Mouse (Mus musculus): ENCODE data around the gene Smad6. TPM values are rescaled to one million over a fixed set of nuclear protein-coding genes. Genes with fewer than 3 reads are reported as not detected.
A peak's percentile ranks its signal among the peaks of the same experiment; 100 is the strongest.

Smad6 gene
- polyA plus RNA-seq, 1 experiment: 2.7 TPM

- H3K4me1 ChIP-seq (ENCODE audit: control insufficient read depth, insufficient read depth, low read length): no peaks in the 10 kb centered on the region
- H3K36me3 ChIP-seq (ENCODE audit: control insufficient read depth, insufficient read depth, low read length, poor library complexity, severe bottlenecking): no peaks in the 10 kb centered on the region
- no peak overlapping the region for H3K4me3 ChIP-seq (ENCODE audit: low read depth, low read length)
- TF ChIP-seq CTCF (IDR thresholded peaks at IDR 0.05; ENCODE audit: low read depth, low read length): no peak
- no peak for TF ChIP-seq POLR2A (IDR thresholded peaks at IDR 0.05; ENCODE audit: insufficient read depth, low read length)
- no peak for TF ChIP-seq EP300 (IDR thresholded peaks at IDR 0.05; ENCODE audit: insufficient read depth, low read depth, low read length)
- H3K27ac ChIP-seq (ENCODE audit: insufficient read depth, low read length): no peak overlapping the region
- no peaks in the 10 kb centered on the region for H3K27me3 ChIP-seq (ENCODE audit: control insufficient read depth, insufficient read depth, low read length, poor library complexity, severe bottlenecking)
- no peaks in the 10 kb centered on the region for H3K9me3 ChIP-seq (replicated peaks; ENCODE audit: control insufficient read depth, insufficient read depth, low read length, poor library complexity, severe bottlenecking)
- no peak overlapping the region for H3K9ac ChIP-seq (ENCODE audit: low read depth, poor library complexity, severe bottlenecking)
These were observed 88.8 kb downstream of the Smad6 start for GRCm38 (mm10) chr9:63933068-63933467.

- Histone ChIP-seq H3K27me3 (ENCODE audit: control insufficient read depth, insufficient read depth, low read length, poor library complexity, severe bottlenecking) (no peaks in the 10 kb centered on the region), H3K4me3 (ENCODE audit: low read depth, low read length) (peak overlapping the region; percentile 38)
- TF ChIP-seq EP300 (IDR thresholded peaks at IDR 0.05; ENCODE audit: insufficient read depth, low read depth, low read length) (no peak), CTCF (IDR thresholded peaks at IDR 0.05; ENCODE audit: low read depth, low read length) (no peak), POLR2A (IDR thresholded peaks at IDR 0.05; ENCODE audit: insufficient read depth, low read length) (no peak)
These were observed 94.4 kb downstream of the Smad6 start for GRCm38 (mm10) chr9:63927340-63928049.

DNA sequence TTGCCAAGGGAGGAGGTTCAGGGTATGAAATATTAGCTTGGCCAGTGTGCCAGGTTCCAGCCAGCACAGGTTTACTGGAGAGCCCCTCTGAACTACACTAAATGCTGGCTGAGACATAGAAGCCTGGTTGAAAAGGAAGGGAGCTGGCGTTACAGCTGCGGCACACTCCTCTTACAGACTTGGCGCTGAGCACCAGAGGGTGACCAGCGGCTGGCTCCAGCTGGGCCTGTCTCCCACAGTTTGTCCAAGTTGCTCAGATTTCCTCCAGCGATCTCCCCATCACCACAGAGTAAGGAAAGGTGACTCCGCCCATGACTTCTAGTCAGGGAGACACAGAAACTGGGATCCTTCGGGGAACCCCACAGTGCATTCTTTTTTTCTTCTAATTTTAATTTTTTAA lies 95.5 kb downstream of the Smad6 start:
- Histone ChIP-seq H3K4me1 (ENCODE audit: control insufficient read depth, insufficient read depth, low read length) (no peaks in the 10 kb centered on the region), H3K9ac (ENCODE audit: low read depth, poor library complexity, severe bottlenecking) (no peak overlapping the region), H3K27me3 (ENCODE audit: control insufficient read depth, insufficient read depth, low read length, poor library complexity, severe bottlenecking) (no peaks in the 10 kb centered on the region), H3K4me3 (ENCODE audit: low read depth, low read length) (no peak overlapping the region), H3K36me3 (ENCODE audit: control insufficient read depth, insufficient read depth, low read length, poor library complexity, severe bottlenecking) (no peaks in the 10 kb centered on the region), H3K9me3 (replicated peaks; ENCODE audit: control insufficient read depth, insufficient read depth, low read length, poor library complexity, severe bottlenecking) (no peaks in the 10 kb centered on the region), H3K27ac (ENCODE audit: insufficient read depth, low read length) (no peak overlapping the region)
- TF ChIP-seq EP300 (IDR thresholded peaks at IDR 0.05; ENCODE audit: insufficient read depth, low read depth, low read length): no peak
- TF ChIP-seq POLR2A (IDR thresholded peaks at IDR 0.05; ENCODE audit: insufficient read depth, low read length): no peak
- TF ChIP-seq CTCF (IDR thresholded peaks at IDR 0.05; ENCODE audit: low read depth, low read length): no peak

More at GRCm38 (mm10) chr9:63927340-63928049, 94.4 kb downstream of the Smad6 start:
- peak overlapping the region; percentile 70 for H3K9ac ChIP-seq (ENCODE audit: low read depth, poor library complexity, severe bottlenecking)
- no peak overlapping the region for H3K27ac ChIP-seq (ENCODE audit: insufficient read depth, low read length)
- H3K36me3 ChIP-seq (ENCODE audit: control insufficient read depth, insufficient read depth, low read length, poor library complexity, severe bottlenecking): no peaks in the 10 kb centered on the region
- H3K4me1 ChIP-seq (ENCODE audit: control insufficient read depth, insufficient read depth, low read length): no peaks in the 10 kb centered on the region
- H3K9me3 ChIP-seq (replicated peaks; ENCODE audit: control insufficient read depth, insufficient read depth, low read length, poor library complexity, severe bottlenecking): no peaks in the 10 kb centered on the region

GRCm38 (mm10) chr9:63923190-63923717 lies 98.6 kb downstream of the Smad6 start:
- no peaks in the 10 kb centered on the region for H3K9me3 ChIP-seq (replicated peaks; ENCODE audit: control insufficient read depth, insufficient read depth, low read length, poor library complexity, severe bottlenecking)
- no peak overlapping the region for H3K4me3 ChIP-seq (ENCODE audit: low read depth, low read length)
- TF ChIP-seq EP300 (IDR thresholded peaks at IDR 0.05; ENCODE audit: insufficient read depth, low read depth, low read length): no peak
- TF ChIP-seq CTCF (IDR thresholded peaks at IDR 0.05; ENCODE audit: low read depth, low read length): no peak
- H3K9ac ChIP-seq (ENCODE audit: low read depth, poor library complexity, severe bottlenecking): no peak overlapping the region
- no peaks in the 10 kb centered on the region for H3K27me3 ChIP-seq (ENCODE audit: control insufficient read depth, insufficient read depth, low read length, poor library complexity, severe bottlenecking)
- no peak overlapping the region for H3K27ac ChIP-seq (ENCODE audit: insufficient read depth, low read length)
- H3K4me1 ChIP-seq (ENCODE audit: control insufficient read depth, insufficient read depth, low read length): no peaks in the 10 kb centered on the region
- no peaks in the 10 kb centered on the region for H3K36me3 ChIP-seq (ENCODE audit: control insufficient read depth, insufficient read depth, low read length, poor library complexity, severe bottlenecking)

DNA sequence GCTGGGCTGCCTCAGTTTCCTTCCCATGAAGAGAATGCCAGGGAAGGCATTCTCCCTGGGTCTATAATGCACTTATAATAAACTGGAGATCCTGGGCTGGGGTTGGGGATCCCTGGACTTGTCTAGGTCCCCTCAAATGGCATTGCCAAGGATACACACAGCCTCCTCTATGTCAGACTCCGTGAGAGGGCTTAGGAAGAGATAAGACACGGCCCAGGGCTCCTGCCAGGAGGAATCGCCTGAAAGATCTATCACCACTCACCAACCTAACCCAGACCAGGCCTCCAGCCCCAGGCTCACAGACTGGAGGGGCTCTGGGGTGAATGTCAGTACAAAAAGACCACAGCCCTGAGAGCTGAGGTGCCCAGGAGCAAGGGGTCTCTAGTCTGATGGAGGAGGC lies 102.2 kb downstream of the Smad6 start:
- Histone ChIP-seq H3K9ac (ENCODE audit: low read depth, poor library complexity, severe bottlenecking) (no peak overlapping the region), H3K4me3 (ENCODE audit: low read depth, low read length) (no peak overlapping the region)

DNA sequence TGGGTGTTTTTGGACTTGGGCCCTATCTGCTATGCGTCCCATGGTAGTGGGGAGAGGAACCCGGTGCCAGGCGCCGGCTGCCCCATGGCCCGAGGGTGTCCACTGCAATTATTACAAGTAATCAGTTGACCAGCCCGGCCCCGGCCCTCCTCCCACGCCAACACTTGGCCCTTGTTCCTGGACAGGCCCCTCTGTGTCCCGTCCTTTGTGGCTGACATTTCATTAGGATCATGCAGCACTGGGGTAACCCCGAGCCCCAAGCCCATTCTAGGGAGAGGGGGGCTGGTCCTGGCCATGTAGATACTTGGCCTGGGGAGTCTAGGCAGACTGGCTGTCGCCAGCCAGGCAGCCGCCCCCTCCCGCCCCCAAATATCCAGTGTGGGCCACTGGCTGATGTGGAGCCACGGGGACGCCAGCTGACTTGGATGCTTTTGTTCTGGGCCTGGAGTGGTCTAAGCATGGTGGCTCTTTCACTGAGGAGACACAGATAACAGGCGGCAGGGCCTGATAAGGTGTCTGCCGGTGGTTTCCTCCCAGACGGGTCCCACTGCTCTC lies 102.8 kb downstream of the Smad6 start:
- H3K4me1 ChIP-seq (ENCODE audit: control insufficient read depth, insufficient read depth, low read length): no peaks in the 10 kb centered on the region
- peak overlapping the region; percentile 39 for H3K4me3 ChIP-seq (ENCODE audit: low read depth, low read length)
- H3K27me3 ChIP-seq (ENCODE audit: control insufficient read depth, insufficient read depth, low read length, poor library complexity, severe bottlenecking): no peaks in the 10 kb centered on the region
- H3K9ac ChIP-seq (ENCODE audit: low read depth, poor library complexity, severe bottlenecking): peak overlapping the region; percentile 1; the same call in 1 of the 2 replicates
- no peaks in the 10 kb centered on the region for H3K9me3 ChIP-seq (replicated peaks; ENCODE audit: control insufficient read depth, insufficient read depth, low read length, poor library complexity, severe bottlenecking)
- no peak overlapping the region for H3K27ac ChIP-seq (ENCODE audit: insufficient read depth, low read length)
- TF ChIP-seq POLR2A (IDR thresholded peaks at IDR 0.05; ENCODE audit: insufficient read depth, low read length) (no peak), CTCF (IDR thresholded peaks at IDR 0.05; ENCODE audit: low read depth, low read length) (no peak)
- H3K36me3 ChIP-seq (ENCODE audit: control insufficient read depth, insufficient read depth, low read length, poor library complexity, severe bottlenecking): no peaks in the 10 kb centered on the region

More for the DNA sequence above, 102.2 kb downstream of the Smad6 start:
- H3K9me3 ChIP-seq (replicated peaks; ENCODE audit: control insufficient read depth, insufficient read depth, low read length, poor library complexity, severe bottlenecking): no peaks in the 10 kb centered on the region
- H3K27ac ChIP-seq (ENCODE audit: insufficient read depth, low read length): no peak overlapping the region
- H3K36me3 ChIP-seq (ENCODE audit: control insufficient read depth, insufficient read depth, low read length, poor library complexity, severe bottlenecking): no peaks in the 10 kb centered on the region
- no peak for TF ChIP-seq POLR2A (IDR thresholded peaks at IDR 0.05; ENCODE audit: insufficient read depth, low read length)
- TF ChIP-seq CTCF (IDR thresholded peaks at IDR 0.05; ENCODE audit: low read depth, low read length): no peak
- TF ChIP-seq EP300 (IDR thresholded peaks at IDR 0.05; ENCODE audit: insufficient read depth, low read depth, low read length): no peak
- H3K4me1 ChIP-seq (ENCODE audit: control insufficient read depth, insufficient read depth, low read length): no peaks in the 10 kb centered on the region
- no peaks in the 10 kb centered on the region for H3K27me3 ChIP-seq (ENCODE audit: control insufficient read depth, insufficient read depth, low read length, poor library complexity, severe bottlenecking)
